Mouse (Mus musculus) E14TG2a.4 (cell line): ENCODE measurements at regions not wholly inside any gene's neighbourhood (a gene's known extent, or its start where the extent isn't known, plus 50 kb on each side); places are given as distances from the start of the nearest gene placed in this dataset.

Experiments used
- H3K27me3 ChIP-seq: 2 replicates; pipeline ENCODE4 v1.6.1; 2014; ENCODE audit warnings: low read length, control low read depth; ENCODE audit not compliant: insufficient read depth
- H3K36me3 ChIP-seq: 2 replicates; pipeline ENCODE4 v1.6.1; 2014; ENCODE audit warnings: low read length, control low read depth; ENCODE audit not compliant: insufficient read depth
- H3K4me1 ChIP-seq: replicated peaks from 2 replicates; pipeline ENCODE4 v1.6.1; 2014; ENCODE audit warnings: low read depth, low read length, control low read depth
- H3K4me3 ChIP-seq: replicated peaks from 2 replicates; pipeline ENCODE4 v1.5.1; 2014; ENCODE audit warnings: mild to moderate bottlenecking, low read length
- H3K9me3 ChIP-seq: 2 replicates; pipeline ENCODE4 v1.6.1; 2014; ENCODE audit warnings: low read length, control low read depth
- CTCF ChIP-seq: conservative IDR thresholded peaks from 2 replicates; pipeline ENCODE4 v1.5.1; 2014; ENCODE audit warnings: low read length
- NANOG ChIP-seq: IDR thresholded peaks from 2 replicates; pipeline ENCODE4 v1.6.1; 2014; ENCODE audit warnings: borderline replicate concordance, low read length, mixed read lengths
- POU5F1 ChIP-seq: IDR thresholded peaks from 2 replicates; pipeline ENCODE4 v1.6.1; 2014; ENCODE audit warnings: low read length, borderline replicate concordance

DNA sequence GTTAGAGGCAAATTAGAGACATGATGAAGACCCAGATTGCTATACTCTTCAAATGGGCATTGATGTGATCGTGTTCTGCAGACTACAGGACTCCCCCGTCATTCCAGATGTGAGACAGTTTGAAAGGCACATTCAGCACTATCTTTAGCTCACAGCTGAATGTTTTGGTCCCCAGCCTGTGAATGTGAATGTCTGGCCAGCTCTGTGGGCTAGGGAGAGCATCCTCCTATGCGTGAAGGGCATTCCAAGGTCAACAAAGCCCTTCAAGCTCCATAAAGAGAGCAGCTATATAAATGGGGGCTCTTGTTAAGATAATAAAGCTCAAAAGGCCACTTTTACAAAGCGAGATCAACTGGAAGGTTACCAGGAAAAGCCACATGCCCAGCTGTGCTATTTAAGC is 266.1 kb downstream of the Gpat3 start:
- no peaks in the 10 kb centered on the region for H3K27me3 ChIP-seq
- peaks cover under 1% of the 10 kb centered on the region; the same call in 1 of the 2 replicates for H3K9me3 ChIP-seq
- H3K4me1 ChIP-seq: no peaks in the 10 kb centered on the region
- no peaks in the 10 kb centered on the region for H3K36me3 ChIP-seq
- TF ChIP-seq POU5F1 (no peak), NANOG (no peak), CTCF (no peak)
- no peak overlapping the region for H3K4me3 ChIP-seq

DNA sequence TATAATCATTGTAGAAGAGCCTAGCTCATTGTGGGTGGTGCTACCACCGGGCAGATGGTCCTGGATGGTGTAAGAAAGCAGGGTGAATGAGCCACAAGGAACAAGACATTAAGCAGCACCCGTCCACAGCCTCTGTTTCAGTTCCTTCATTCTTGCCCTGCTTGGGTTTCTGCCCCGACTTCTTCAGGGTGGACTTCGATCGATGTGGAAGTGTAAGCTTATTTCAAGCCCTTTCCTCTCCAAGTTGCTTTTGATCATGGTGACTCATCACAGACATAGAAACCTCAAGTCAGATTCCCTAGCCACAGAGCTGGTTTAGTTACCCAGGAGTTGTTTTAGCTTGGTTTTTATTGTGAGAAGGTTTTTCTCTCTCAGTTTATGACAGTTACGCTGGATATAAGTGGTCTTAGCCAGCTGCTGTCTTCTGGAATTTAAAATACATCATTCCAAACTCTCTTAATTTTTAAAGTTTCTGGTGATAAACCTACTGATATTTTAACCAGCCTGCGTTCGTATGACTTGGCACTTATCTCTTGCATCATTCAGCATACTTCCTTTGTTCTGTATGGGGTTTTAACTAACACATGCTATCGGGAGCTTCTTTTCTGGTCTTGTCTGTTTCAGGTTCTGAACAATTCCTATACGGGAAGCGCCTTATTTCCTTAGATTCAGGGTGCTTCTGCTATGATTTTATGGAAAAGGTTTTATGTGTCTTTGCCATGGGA is 255.6 kb downstream of the Gpat3 start:
- no peak overlapping the region for H3K4me3 ChIP-seq
- H3K36me3 ChIP-seq: no peaks in the 10 kb centered on the region
- H3K9me3 ChIP-seq: peaks cover 3% of the 10 kb centered on the region; the same call in 1 of the 2 replicates
- no peak for TF ChIP-seq CTCF
- TF ChIP-seq POU5F1: no peak
- no peak for TF ChIP-seq NANOG
- no peaks in the 10 kb centered on the region for H3K4me1 ChIP-seq
- H3K27me3 ChIP-seq: no peaks in the 10 kb centered on the region

DNA sequence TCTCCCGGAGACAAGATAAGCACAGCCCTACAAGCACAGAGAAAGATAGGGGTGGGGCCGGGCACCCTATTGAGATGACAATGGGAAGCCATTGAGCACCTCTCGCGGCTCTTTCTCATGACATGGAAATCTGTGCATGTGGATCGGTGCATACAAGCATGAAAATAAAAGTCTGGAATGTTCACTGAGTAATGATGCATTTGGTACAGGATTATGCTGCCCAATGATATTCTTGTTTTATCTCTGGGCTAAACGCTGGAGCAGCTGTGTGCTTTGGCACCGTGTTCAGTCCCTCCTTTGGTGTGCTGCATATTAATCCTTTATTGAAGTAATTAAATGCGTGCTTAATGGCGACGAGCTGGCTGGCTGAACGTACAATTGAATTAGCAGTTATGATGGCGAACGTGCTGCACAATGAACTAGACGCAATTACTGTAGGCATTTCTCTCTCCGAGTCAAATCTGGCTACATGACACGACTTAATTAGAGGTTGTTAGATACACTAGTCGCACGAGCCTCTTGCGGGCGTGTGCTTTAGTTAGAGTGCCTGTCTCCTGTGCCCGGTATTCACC is 245.6 kb downstream of the Gpat3 start:
- H3K9me3 ChIP-seq: peaks cover 6% of the 10 kb centered on the region; the same call in 1 of the 2 replicates
- H3K4me3 ChIP-seq: no peak overlapping the region
- H3K4me1 ChIP-seq: peaks cover 9% of the 10 kb centered on the region
- TF ChIP-seq CTCF (no peak), NANOG (no peak), POU5F1 (no peak)
- H3K27me3 ChIP-seq: no peaks in the 10 kb centered on the region; the same call in 1 of the 2 replicates
- H3K36me3 ChIP-seq: no peaks in the 10 kb centered on the region

DNA sequence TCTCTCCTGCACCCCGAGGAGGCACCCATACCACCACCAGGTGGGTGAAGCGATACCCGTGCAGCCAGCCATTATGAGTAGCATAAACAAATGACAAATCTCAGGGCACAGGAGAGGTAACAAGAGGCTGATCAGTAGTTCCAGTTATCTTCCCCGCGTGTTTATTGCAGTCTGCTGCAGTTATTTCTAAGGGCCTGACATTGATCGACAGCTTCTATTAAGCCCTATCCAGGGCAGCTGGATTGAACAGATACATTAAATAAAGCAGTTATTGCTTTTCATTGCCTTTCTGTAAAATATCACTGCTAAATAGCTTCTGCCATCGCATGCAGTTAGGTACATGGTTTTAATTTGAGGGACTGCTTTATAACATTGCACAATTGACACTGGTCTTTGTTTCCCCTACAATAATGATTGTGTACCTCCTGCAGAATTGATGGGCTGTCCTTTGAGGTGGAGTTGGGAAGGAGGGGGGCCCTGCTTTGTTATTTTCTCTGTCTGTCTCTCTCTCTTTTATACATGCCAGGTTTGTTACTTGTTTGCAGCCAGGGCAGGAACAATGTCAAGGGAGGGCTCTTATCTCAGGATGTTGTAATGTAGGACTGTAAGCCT is 245.0 kb downstream of the Gpat3 start:
- Histone ChIP-seq H3K36me3 (no peaks in the 10 kb centered on the region), H3K4me3 (no peak overlapping the region), H3K4me1 (peaks cover 9% of the 10 kb centered on the region), H3K9me3 (peaks cover 3% of the 10 kb centered on the region; the same call in 1 of the 2 replicates), H3K27me3 (no peaks in the 10 kb centered on the region; the same call in 1 of the 2 replicates)
- TF ChIP-seq NANOG: no peak
- TF ChIP-seq CTCF: no peak
- TF ChIP-seq POU5F1: no peak

DNA sequence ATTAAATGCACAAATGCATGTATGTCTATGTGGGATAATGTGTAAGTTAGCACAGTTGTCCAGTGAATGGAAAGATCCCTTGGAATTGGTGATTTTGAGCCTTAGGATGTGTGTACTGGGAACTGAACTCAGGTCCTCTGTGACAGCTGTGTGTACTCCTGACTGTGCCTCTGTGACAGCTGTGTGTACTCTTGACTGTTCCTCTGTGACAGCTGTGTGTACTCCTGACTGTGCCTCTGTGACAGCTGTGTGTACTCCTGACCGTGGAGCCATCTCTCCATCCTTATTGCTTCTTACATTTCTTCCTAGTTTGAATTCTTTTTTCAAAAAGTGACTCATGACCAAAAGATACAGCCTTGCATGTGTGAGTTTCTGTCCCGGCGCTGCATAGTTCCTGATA is 239.7 kb downstream of the Gpat3 start:
- no peaks in the 10 kb centered on the region for H3K36me3 ChIP-seq
- no peaks in the 10 kb centered on the region for H3K4me1 ChIP-seq
- no peaks in the 10 kb centered on the region for H3K9me3 ChIP-seq
- TF ChIP-seq NANOG (no peak), POU5F1 (no peak), CTCF (no peak)
- no peak overlapping the region for H3K4me3 ChIP-seq
- peaks cover 16% of the 10 kb centered on the region for H3K27me3 ChIP-seq

DNA sequence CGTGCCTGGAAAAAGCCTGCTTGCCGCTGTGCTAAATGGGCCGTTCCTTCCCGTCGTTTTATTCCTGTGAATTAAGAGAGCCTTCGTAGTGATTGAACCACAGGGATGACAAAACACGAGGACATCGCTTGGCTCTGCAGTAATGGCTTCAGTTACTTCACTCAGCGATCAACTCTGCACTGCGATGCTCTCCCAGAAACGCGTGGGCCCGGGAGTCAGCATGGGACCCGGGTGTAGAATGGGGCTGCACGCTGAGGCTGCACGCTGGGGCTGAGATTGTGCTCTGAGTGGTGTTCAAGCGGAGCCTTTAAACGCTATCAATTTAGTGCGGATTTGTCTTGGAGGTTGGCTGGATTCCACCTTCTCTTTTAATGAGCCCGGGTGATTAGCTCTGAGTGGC is 237.1 kb downstream of the Gpat3 start:
- Histone ChIP-seq H3K4me1 (no peaks in the 10 kb centered on the region), H3K4me3 (no peak overlapping the region), H3K27me3 (peaks cover 16% of the 10 kb centered on the region), H3K36me3 (no peaks in the 10 kb centered on the region), H3K9me3 (no peaks in the 10 kb centered on the region)
- no peak for TF ChIP-seq POU5F1
- TF ChIP-seq CTCF: no peak
- TF ChIP-seq NANOG: no peak

DNA sequence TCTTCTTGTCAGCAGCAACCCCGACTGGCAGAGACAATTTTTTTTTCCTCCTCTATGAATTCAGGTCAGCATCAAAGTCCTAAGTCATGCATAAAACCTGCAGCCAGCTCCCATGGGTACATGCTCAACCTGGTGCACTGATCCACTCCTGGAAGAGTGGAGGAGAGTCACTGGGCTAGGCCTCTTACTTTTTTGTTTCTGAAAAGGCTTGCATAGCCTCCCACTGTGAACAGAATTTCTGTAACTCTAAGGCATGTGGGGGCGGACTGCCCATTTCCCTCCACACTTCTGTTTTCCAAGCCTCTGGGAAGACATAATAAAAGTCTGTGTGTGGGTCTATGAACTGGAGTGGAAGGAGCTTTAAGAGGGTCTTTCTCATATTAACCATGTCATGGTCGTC is 218.8 kb downstream of the Gpat3 start:
- Histone ChIP-seq H3K36me3 (no peaks in the 10 kb centered on the region), H3K9me3 (peaks cover 74% of the 10 kb centered on the region), H3K27me3 (no peaks in the 10 kb centered on the region), H3K4me1 (no peaks in the 10 kb centered on the region), H3K4me3 (no peak overlapping the region)
- no peak for TF ChIP-seq POU5F1
- no peak for TF ChIP-seq CTCF
- no peak for TF ChIP-seq NANOG

DNA sequence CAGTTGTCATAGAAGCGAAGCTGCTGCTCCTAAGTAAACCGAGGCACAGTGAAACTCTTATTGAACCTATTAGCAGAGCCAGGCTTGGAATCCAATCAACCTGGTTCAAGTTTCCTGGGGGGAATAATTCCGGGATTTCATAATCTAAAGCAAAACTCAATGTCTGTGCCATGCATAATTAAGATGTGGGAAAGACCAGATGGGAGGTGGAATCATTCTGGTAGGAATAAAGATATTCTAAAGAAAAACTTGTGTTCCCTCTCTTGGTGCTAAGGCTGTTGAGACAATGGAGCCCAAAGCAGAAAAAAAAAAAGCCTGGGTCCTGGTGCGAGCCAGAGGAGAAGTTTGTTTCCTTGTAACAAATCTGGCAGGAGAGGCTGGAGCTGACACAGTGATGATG is 217.7 kb downstream of the Gpat3 start:
- peaks cover 82% of the 10 kb centered on the region for H3K9me3 ChIP-seq
- H3K4me1 ChIP-seq: no peaks in the 10 kb centered on the region
- H3K4me3 ChIP-seq: no peak overlapping the region
- no peaks in the 10 kb centered on the region for H3K36me3 ChIP-seq
- TF ChIP-seq NANOG (no peak), POU5F1 (no peak), CTCF (no peak)
- no peaks in the 10 kb centered on the region for H3K27me3 ChIP-seq

DNA sequence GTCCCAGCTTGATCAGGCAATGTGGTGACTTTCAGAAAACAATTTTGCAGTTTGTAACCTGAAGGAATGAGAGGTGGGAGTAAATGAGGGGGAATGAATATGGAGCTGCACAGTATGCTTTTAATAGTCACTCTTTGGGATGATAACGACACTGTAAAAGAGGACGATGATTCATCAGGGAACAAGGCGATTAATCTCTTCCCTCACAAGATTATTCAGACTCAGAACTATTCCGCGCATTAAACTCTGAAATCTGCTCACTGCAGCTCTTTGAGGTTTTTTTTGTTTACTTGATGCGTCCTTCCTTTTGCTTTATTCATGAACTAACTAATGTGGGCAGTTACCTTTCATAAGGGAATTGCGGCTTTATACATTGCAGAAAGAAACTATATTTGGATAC is 206.1 kb downstream of the Gpat3 start:
- no peak for TF ChIP-seq CTCF
- TF ChIP-seq POU5F1: no peak
- TF ChIP-seq NANOG: no peak
- no peaks in the 10 kb centered on the region for H3K27me3 ChIP-seq
- no peak overlapping the region for H3K4me3 ChIP-seq
- no peaks in the 10 kb centered on the region for H3K4me1 ChIP-seq
- H3K36me3 ChIP-seq: no peaks in the 10 kb centered on the region
- H3K9me3 ChIP-seq: peaks cover 30% of the 10 kb centered on the region
